Mouse (Mus musculus): Measurements from ENCODE around the gene Sh3bgrl2.

DNA sequence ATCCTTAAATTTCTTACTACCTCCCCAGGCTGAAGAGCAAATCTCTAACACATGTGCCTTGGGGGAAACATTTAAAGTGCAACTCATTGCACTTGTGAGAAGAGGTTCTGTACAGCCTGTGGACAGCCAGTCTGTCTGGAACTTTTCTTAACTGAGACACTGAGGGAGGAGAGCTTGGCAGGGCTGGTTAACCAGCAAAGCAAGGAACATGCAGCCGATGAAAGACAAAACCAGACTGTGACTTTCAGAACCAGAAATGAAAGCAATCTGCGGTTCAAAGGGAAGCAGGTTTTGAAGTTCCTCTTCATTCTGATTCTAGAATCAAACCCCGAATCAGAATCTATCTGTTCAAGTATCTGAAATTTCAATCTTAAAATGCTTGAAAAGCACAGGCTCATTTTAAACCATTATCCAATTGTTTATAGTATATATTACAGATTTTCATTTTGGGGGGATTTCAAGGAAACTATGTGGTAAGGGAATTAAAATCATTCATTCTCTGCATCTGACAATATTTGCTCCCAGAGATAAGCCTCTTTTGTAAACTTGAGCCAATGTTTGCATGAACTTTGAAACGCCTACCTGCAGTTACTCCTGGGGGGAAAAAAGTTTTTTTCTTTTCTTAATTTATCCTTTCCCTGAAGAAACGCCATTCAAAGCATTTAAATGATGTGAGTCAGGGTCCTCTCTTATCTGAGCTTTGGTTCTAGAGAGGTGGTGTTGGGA, 14.9 kb upstream of the Sh3bgrl2 start:
- TF ChIP-seq CTCF (conservative IDR thresholded peaks at IDR 0.05; ENCODE audit: insufficient read depth, insufficient read length, low read depth, low read length) (no peak), POLR2A (IDR thresholded peaks at IDR 0.05; ENCODE audit: low read depth, low read length) (no peak)
